Mouse (Mus musculus): Measurements from ENCODE around the gene Tlx2. TPM values are rescaled to one million over a fixed set of nuclear protein-coding genes. Genes with fewer than 3 reads are reported as not detected.

Gene Tlx2
- polyA plus RNA-seq, 1 experiment = not detected

GRCm38 (mm10) chr6:83033249-83034185 is 36.6 kb downstream of the Tlx2 start, which contains the start of the genes Dok1 and Loxl3:
Gene Dok1, minus strand, starts transcription at chr6:83033471.
Gene Loxl3, plus strand, starts transcription at chr6:83034173.
- WGBS = 1% methylated on average over 51 of the region's 51 CpGs
- peak within 1 kb of the TSS; percentile 35 for H3K4me3 ChIP-seq (ENCODE audit: insufficient read depth, low read depth, low read length)
- TF ChIP-seq POLR2A (IDR thresholded peaks at IDR 0.05; ENCODE audit: insufficient read depth, low read depth, low read length) = no peak
- TF ChIP-seq CTCF (IDR thresholded peaks at IDR 0.05; ENCODE audit: insufficient read depth, low read depth, low read length) = no peak
- peaks cover 21% of the 10 kb centered on the region for H3K4me1 ChIP-seq (ENCODE audit: control insufficient read depth, insufficient read depth, low read length)
- H3K27ac ChIP-seq (ENCODE audit: insufficient read depth, low read depth, low read length) = no peak within 1 kb of the TSS

GRCm38 (mm10) chr6:83032769-83033191 is 37.3 kb downstream of the Tlx2 start:
- no peak for TF ChIP-seq CTCF (IDR thresholded peaks at IDR 0.05; ENCODE audit: insufficient read depth, low read depth, low read length)
- TF ChIP-seq POLR2A (IDR thresholded peaks at IDR 0.05; ENCODE audit: insufficient read depth, low read depth, low read length) = no peak
- Histone ChIP-seq H3K4me3 (ENCODE audit: insufficient read depth, low read depth, low read length) (peak overlapping the region; percentile 35), H3K4me1 (ENCODE audit: control insufficient read depth, insufficient read depth, low read length) (peaks cover 16% of the 10 kb centered on the region), H3K27ac (ENCODE audit: insufficient read depth, low read depth, low read length) (no peak overlapping the region)
- WGBS = 1% methylated on average over 31 of the region's 31 CpGs

GRCm38 (mm10) chr6:83031921-83032590 is 38.0 kb downstream of the Tlx2 start:
- Histone ChIP-seq H3K4me3 (ENCODE audit: insufficient read depth, low read depth, low read length) (no peak overlapping the region), H3K4me1 (ENCODE audit: control insufficient read depth, insufficient read depth, low read length) (peaks cover 16% of the 10 kb centered on the region), H3K27ac (ENCODE audit: insufficient read depth, low read depth, low read length) (no peak overlapping the region)
- WGBS = 52% methylated on average over 18 of the region's 18 CpGs
- TF ChIP-seq POLR2A (IDR thresholded peaks at IDR 0.05; ENCODE audit: insufficient read depth, low read depth, low read length) (no peak), CTCF (IDR thresholded peaks at IDR 0.05; ENCODE audit: insufficient read depth, low read depth, low read length) (no peak)

- Histone ChIP-seq H3K27ac (ENCODE audit: insufficient read depth, low read depth, low read length) (no peak overlapping the region), H3K4me1 (ENCODE audit: control insufficient read depth, insufficient read depth, low read length) (peaks cover 16% of the 10 kb centered on the region), H3K4me3 (ENCODE audit: insufficient read depth, low read depth, low read length) (no peak overlapping the region)
- no peak for TF ChIP-seq CTCF (IDR thresholded peaks at IDR 0.05; ENCODE audit: insufficient read depth, low read depth, low read length)
- no peak for TF ChIP-seq POLR2A (IDR thresholded peaks at IDR 0.05; ENCODE audit: insufficient read depth, low read depth, low read length)
- WGBS = 66% methylated on average over 7 of the region's 7 CpGs
These were observed 39.0 kb downstream of the Tlx2 start for GRCm38 (mm10) chr6:83031111-83031510.

GRCm38 (mm10) chr6:83029777-83030176 is 40.3 kb downstream of the Tlx2 start:
- Histone ChIP-seq H3K4me1 (ENCODE audit: control insufficient read depth, insufficient read depth, low read length) (peaks cover 16% of the 10 kb centered on the region), H3K27ac (ENCODE audit: insufficient read depth, low read depth, low read length) (no peak overlapping the region), H3K4me3 (ENCODE audit: insufficient read depth, low read depth, low read length) (no peak overlapping the region)
- WGBS = 50% methylated on average over 10 of the region's 10 CpGs
- TF ChIP-seq POLR2A (IDR thresholded peaks at IDR 0.05; ENCODE audit: insufficient read depth, low read depth, low read length) = no peak

- TF ChIP-seq POLR2A (IDR thresholded peaks at IDR 0.05; ENCODE audit: insufficient read depth, low read depth, low read length) (no peak), CTCF (IDR thresholded peaks at IDR 0.05; ENCODE audit: insufficient read depth, low read depth, low read length) (no peak)
- WGBS = 51% methylated on average over 8 of the region's 9 CpGs
- no peak overlapping the region for H3K27ac ChIP-seq (ENCODE audit: insufficient read depth, low read depth, low read length)
These were observed 42.4 kb downstream of the Tlx2 start for GRCm38 (mm10) chr6:83027706-83028105.

GRCm38 (mm10) chr6:83027293-83027692 is 42.8 kb downstream of the Tlx2 start:
- TF ChIP-seq POLR2A (IDR thresholded peaks at IDR 0.05; ENCODE audit: insufficient read depth, low read depth, low read length) = no peak
- no peak for TF ChIP-seq CTCF (IDR thresholded peaks at IDR 0.05; ENCODE audit: insufficient read depth, low read depth, low read length)
- 37% methylated on average over 8 of the region's 8 CpGs for WGBS
- H3K4me1 ChIP-seq (ENCODE audit: control insufficient read depth, insufficient read depth, low read length) = no peaks in the 10 kb centered on the region; the same call in 1 of the 2 replicates
- H3K4me3 ChIP-seq (ENCODE audit: insufficient read depth, low read depth, low read length) = no peak overlapping the region
- H3K27ac ChIP-seq (ENCODE audit: insufficient read depth, low read depth, low read length) = no peak overlapping the region

More at GRCm38 (mm10) chr6:83027706-83028105, 42.4 kb downstream of the Tlx2 start:
- H3K4me1 ChIP-seq (ENCODE audit: control insufficient read depth, insufficient read depth, low read length) = peaks cover 2% of the 10 kb centered on the region; the same call in 1 of the 2 replicates
- H3K4me3 ChIP-seq (ENCODE audit: insufficient read depth, low read depth, low read length) = no peak overlapping the region

GRCm38 (mm10) chr6:83025221-83025620 is 44.9 kb downstream of the Tlx2 start:
- WGBS = 94% methylated on average over 4 of the region's 4 CpGs
- no peak for TF ChIP-seq CTCF (IDR thresholded peaks at IDR 0.05; ENCODE audit: insufficient read depth, low read depth, low read length)
- TF ChIP-seq POLR2A (IDR thresholded peaks at IDR 0.05; ENCODE audit: insufficient read depth, low read depth, low read length) = no peak
- no peaks in the 10 kb centered on the region; the same call in 1 of the 2 replicates for H3K4me1 ChIP-seq (ENCODE audit: control insufficient read depth, insufficient read depth, low read length)
- H3K4me3 ChIP-seq (ENCODE audit: insufficient read depth, low read depth, low read length) = no peak overlapping the region
- H3K27ac ChIP-seq (ENCODE audit: insufficient read depth, low read depth, low read length) = no peak overlapping the region

GRCm38 (mm10) chr6:83024421-83024820 is 45.7 kb downstream of the Tlx2 start:
- TF ChIP-seq POLR2A (IDR thresholded peaks at IDR 0.05; ENCODE audit: insufficient read depth, low read depth, low read length) (no peak), CTCF (IDR thresholded peaks at IDR 0.05; ENCODE audit: insufficient read depth, low read depth, low read length) (no peak)
- 75% methylated on average over 4 of the region's 4 CpGs for WGBS
- H3K27ac ChIP-seq (ENCODE audit: insufficient read depth, low read depth, low read length) = no peak overlapping the region
- no peaks in the 10 kb centered on the region; the same call in 1 of the 2 replicates for H3K4me1 ChIP-seq (ENCODE audit: control insufficient read depth, insufficient read depth, low read length)
- no peak overlapping the region for H3K4me3 ChIP-seq (ENCODE audit: insufficient read depth, low read depth, low read length)
